Mouse (Mus musculus) heart, adult 9 months (tissue): Measurements from ENCODE around the gene Etv6.
A peak's percentile ranks its signal among the peaks of the same experiment; 100 is the strongest.

Experiments used
- DNase-seq, 2 experiments: peaks; one replicate each; pipeline ENCODE4 v3.0.0; 2022; ENCODE audit warnings: low spot score in 2 of 2

Etv6 gene

DNA sequence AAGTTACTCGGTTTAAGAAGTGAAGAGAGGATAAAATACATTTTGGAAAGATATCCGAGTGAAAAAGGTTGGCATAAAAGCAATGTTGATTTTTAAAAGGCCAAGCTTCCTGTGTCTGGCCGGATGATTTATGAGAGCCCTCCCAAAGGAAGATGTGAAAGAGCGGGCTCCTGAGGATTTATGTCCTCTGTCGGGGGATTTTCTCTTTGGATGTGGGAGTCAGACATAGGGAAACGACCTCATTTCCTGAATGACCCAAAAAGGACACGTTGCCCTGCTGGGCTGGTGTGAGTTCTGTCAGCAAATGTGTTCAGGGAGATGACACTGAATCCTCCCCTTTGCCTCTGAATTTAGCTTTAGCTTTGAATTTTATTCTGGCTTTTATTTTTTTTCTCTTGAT lies 8.0 kb downstream of the Etv6 start:
- DNase-seq, result no peak

DNA sequence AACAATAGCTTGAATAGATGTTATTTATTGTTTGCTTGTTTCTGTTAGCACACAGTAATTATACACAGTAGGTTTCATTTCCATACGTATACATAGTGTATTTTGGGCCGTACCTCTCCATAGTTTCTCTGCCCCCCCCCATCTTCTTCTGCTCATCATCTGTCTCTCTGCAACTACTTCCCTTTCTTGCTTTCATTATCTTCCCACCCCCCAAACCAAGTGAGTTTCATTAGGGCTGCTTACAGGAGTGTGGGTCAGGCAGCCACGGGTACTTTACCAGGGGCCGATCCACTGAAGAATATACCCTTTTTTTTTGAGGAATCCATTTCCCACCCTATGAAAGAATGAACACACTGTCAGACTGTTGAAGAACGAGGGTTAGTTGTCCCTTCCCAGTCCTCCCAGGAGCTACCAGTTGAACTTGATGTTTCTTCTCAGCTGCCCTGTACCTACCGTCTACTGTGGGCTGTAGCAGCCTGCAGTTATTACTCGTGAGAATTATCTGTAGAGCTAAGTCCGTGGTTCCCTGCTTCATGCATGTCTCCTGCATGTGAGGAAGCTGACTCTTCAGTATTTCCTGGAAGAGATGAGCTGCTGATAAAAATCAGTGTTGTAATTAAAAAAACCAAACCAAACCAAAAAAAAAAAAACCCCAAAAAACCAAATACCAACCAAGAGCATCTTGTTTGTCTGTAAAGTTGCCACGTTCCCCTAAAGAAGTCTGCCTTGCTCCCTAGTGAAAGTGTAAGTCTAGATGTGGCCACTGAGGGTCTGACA lies 9.8 kb downstream of the Etv6 start:
- DNase-seq, result no peak

DNA sequence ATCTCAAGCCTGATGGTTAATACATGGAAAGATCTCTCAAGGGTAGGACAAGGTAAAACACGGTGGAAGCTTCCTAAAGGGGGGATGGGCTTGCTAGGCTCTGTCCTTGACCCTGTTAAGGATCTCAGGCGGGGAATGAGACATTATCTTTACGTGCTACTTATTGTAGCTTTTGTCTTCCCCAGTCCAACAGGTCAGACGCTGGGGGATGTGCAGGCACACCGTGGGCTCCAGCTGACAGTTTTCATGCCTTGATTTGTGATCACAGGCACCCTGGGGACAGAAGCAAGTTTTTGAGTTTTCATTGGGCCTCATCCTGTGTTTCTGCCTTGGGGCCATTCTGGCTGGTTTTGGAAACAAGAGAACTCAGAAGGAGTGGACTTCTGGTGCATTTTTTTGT lies 10.6 kb downstream of the Etv6 start:
- DNase-seq, result no peak

DNA sequence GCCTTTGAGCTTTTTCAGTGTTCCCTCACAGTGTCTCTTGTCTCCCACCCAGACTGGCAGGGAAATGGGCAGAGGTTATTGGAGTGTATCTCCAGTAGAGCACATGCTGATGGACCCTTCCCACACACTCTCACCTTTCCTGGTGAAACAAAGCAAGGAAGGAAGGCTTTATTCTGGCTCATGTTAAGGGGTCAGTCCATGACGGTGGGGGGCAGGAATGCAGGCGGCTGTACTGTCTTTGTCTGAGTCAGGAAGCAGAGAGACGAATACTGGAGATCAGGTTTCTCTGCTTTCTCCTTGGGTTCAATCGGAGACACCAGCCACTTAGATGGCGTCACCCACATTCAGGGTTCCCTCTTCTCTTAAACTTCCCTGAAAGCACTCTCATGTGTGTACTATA lies 11.7 kb downstream of the Etv6 start:
- DNase-seq, result no peak

DNA sequence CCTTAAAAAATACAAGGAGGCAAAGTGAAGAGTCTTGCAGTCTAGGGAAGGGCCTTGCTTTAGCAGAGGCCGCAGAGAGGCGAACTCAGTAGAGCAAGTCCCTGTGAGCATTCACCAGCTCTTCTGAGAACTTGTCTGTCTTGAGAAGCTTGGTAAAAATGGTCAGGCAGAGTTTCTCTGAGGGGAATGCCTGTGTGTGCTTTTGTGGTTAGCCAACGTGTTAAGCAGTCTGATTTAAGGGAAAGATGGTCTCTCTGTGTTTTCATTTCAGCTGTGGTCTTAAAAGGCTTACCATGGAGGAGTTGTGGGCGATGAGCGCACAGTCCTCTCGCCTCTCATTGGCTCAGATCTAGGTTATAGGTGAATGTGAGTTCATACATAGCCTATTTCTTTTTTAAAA lies 12.5 kb downstream of the Etv6 start:
- no peak for DNase-seq

DNA sequence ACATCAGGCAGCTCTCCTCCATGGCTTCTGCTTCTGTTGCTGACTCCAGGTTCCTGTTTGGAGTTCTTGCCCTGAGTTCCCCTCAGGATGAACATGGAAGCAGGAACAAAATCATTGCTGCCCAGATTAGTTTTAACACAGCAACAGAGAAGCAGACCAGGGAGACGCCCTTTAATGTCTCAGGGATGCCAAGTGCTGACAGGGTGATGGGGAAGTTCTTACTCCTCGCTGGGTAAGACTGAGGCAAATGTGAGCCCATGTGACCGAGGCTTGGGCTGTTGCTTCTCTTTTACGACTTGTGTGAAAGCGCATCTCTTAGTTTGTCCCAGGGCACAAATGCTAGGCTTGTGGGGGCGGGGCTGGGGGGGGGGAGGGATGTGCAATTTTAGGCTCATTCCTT lies 13.5 kb downstream of the Etv6 start:
- no peak for DNase-seq

DNA sequence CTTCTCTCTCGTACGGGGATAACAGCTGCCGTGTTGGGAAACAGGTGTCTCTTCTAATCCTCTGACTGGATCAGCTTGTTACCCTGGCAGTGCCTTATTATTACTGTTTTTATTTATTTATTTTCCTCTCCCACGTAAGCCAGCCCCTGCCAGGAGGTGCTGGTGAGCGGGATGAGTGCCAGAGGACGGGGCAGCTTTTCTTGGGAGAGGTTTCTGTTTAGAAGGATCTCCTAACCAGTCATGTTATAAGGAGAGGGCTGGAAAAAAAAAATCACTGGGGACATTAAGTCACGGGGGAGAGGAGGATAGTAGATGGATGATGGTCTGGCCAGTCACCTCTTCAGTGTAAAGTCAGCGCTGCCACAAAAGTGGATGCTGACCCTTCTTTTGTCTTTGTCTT lies 15.0 kb downstream of the Etv6 start:
- DNase-seq, result no peak

DNA sequence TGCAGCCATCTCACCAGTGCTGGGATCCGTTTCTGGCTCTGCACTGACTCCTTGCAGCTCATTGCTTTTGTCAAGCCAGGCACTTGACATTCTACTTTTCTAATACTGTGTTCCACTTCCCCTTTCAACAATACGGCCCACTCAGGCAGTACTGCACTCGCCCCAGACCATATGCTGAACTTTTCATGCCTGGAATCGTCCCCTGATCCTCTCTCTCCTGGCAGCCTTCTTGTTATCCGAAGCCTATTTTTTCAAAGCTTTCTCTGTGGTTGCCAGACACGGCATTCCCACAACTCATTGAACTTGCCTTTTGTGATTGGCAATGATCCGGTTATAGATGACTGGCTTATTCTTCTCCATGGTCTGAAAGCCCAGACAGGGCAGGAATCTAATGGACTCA lies 16.4 kb downstream of the Etv6 start:
- no peak for DNase-seq

DNA sequence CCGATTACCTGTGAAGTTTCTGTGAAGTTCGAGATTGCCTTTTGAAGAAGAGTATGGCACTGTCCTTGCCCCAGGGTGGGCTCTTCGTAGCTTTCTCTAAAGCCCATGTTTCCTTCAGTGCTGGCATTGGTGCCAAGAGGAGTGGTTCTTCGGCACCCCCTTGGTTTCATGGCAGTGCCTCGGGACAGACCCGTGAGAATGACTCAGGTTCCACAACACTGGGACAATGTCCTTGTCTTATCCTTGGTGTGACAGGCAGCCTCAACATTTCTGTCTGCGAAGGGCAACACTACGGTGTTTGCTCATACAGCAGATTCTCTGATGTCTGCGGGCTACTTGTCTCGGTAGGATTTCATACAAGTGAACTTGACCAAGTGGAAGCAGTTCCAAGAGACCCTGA lies 17.6 kb downstream of the Etv6 start:
- no peak for DNase-seq

DNA sequence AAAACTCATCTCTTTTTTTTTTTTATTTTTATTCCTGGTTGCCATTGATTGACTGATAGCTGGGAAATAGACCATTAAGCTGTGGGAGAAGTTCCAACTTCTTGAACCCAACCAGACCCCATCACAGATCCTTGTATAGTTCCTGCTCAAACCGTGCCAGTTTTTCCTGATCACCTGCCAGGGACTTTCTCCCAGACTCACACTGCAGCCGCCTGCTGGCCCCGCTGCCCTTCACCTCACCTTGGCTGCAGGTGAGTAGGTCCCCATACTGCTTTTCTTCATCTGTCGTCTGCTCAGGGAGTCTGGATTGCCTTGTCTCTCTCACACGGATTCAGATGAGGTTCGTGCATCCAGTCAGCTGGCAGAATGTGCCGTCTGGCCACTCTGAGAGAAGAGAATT lies 18.1 kb downstream of the Etv6 start:
- no peak for DNase-seq

DNA sequence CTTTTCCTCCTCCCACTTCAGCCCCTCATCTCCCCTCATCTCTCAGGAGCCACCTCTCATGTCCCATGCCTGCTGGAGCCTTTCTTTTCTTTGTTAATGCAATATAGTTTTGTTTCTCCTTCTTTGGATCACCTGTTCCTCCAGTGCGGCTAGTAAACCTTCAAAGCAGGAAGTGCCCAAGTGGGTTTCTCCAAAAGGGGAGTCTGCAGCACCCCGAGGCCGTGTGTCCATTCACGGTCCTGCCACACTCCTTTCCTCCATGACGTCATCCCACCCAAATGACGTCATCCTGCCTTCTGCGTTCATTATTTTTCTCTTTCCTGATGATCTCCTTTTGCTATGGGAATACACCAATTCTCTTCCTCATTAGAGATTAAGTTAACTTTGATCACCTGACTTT lies 20.1 kb downstream of the Etv6 start:
- no peak for DNase-seq

DNA sequence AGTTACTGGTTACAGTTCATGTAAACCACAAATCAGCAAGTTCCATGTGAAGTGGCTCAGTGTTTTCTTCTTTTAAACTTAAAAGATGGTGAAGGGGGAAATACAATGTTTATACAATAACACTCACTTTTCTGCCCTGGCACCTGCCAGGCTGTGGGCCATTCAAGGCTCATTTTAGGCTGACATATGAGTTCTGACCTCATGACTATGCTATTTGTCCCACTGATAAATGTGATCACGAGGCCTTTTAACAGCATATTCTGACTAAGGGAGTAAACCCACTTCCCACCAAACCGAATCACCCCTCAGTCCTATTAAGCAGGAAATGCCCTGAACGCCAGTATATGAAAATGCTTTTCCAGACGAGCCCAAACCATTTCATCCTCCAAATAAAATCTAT lies 23.0 kb downstream of the Etv6 start:
- no peak for DNase-seq

DNA sequence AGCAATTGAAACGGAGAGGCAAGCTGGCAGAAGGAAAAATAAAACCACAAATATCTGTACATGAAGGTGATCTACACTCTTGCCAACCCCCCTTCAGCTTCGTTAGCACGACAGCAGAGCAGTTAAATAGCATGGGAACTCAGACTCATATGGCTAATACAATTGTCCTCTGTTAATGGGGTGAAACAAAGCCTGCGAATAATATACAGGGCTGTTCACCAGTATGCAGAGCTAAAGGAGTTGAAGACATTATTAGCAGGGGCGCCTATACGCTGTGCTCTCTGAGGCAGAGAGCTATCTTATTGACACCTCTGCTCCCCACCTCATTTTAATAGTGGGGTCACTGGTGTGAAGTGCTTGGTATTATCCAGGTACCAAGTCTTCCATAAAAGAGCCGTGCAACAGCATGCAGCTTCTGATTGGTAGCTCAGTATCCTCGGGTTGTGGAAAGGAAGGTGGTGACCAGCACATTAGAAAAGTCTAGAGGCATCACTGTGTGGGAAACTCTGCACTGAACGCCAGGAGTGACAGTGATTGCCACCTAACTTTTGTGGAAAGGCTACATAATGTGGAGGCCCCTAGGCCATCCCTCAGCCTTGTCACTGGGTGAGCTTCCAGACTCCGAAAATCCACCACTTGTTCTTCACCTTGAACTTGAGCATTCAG lies 23.5 kb downstream of the Etv6 start:
- no peak for DNase-seq

DNA sequence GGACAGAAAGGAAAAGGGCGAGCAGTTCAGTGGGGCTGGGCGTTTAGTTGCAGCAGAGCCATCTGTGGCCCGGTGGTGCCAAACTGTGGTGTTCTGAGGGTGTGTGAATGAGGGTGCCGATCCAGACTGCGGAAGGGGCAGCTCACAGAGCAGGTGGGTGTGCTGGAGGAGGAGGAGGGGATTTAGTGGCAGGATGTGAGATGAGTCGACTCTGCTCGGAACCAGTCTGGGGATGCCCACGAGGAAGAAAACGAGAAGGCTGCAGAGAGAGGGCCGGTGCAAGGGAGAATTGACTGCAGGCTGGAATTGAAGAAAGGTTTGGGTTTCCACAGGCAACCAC lies 24.0 kb downstream of the Etv6 start:
- DNase-seq, result no peak

DNA sequence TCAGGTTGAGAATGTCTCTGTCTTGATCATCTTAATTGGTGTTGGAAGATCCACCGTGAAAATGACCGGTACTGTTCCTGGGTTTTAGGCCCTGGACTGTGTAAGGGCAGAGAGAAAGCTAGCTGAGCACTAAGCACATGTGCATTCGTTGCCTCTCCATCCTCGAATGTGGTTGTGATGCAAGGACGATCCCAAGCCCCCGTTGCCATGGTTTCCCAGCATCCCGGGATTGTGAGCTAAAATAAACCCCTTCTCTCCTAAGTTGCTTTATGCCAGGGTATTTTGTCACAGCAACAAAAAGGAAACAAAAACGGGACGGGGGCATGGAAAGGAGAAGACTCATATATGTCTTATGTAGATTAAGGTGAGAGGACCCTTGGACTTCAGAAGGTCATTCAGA lies 24.5 kb downstream of the Etv6 start:
- DNase-seq, result no peak

DNA sequence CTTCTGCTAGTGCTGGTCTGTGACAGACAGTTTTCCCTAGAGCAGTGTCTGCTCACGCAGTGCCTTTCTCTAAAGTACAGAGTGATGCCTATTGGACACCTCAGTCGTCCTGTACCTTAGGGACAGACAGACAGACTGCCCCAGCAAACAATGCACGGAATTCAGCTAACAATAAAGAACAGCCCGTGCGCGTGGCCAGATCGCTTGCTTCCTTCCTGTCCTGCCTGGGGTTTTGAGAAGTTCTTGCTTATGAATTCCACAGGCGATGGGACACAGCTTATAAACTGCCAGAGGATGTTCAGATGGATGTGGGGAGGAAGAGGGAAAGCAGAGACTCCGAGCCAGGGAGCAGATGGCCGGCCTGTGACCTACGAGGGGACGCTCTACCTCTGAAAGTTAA lies 25.3 kb downstream of the Etv6 start:
- DNase-seq, result peak in 1 of 2 experiments; percentile 65

DNA sequence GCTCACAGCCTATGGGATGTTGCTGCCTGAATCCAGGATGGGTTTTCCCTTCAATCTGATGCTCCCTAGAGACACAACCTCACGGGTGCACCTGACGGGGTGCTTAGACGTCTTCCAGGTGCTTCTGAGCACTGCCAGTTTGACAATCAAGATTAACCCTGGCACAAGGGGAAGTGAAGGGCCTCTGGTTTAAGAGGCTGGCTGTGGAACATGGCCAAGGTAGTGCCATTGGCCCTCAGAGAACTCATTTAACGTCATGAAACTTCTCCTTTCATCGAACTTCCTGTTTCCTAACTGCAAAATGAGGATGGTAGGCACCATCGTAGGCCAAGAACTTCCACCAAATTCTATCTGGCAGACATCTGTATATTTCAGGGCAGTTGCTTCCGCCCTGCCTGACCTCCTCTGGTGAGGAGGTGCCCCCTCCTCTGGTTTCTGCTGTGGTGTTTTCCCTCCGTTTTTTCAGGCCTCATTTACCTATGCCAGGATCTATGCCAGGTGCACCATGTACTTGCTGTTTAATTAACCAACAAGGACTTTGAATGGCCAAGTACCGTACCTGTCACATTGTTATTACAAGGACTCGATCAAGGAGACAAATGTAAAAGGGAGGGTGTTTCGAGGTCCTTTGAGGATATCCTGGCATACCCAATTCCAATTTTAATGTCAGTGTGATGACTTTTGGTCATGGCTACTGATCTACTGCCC lies 29.7 kb downstream of the Etv6 start:
- peak in 1 of 2 experiments; percentile 45 for DNase-seq

DNA sequence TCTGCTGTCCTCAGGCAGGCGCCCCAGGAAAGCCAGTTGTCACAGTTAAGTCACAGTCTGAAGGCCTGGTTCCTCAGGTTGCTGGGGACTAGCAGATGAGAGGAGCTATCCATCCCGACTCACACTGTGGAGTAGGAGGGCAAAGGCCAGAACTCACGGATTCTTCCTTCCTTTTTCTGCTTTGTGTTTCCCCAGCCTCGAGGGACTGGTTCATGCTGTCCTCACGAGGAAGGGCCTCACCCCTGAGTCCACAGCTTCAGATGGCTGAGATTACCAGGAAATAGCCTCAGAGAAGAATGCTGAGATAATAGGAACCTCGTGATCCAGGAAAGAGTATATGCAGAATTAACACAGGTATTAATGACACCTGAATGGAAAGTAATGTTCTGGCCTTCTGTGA lies 30.6 kb downstream of the Etv6 start:
- no peak for DNase-seq

DNA sequence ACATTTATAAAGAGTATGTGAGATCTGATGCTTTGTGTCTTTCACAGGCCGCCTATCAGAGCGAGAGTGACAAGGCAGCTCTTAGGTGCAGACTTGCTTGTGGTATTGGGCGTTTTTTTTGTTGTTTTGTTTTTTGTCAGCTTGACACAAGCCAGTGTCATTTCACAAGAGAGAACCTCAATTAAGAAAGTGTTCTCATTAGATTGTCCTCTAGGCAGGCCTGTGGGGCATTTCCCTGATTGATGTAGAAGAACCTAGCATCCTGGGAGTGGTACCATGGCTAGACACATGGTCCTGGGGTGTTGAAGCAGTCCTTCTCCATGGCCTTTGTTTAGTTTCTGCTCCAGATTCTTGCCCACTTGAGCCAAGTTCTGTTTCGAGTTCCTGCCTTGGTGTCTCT lies 31.5 kb downstream of the Etv6 start:
- no peak for DNase-seq

DNA sequence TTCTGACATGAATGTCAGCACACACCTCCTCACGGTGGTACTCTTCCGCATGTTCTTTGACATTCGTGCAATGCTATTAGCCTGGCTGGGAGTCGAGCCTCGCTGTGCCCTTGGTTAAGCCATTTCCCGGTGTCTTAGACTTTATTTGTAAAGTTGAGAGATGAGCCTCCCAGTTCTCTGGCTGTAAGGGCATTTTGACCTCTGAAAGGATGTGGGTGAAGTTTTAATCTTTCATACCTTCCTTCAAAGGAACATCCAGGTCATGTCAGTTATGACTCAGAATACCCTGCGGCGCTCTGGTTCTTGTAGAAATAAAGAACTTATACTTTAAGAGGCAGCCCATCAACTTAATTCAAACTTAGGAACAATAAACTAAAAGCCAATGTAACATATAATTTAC lies 32.0 kb downstream of the Etv6 start:
- no peak for DNase-seq

DNA sequence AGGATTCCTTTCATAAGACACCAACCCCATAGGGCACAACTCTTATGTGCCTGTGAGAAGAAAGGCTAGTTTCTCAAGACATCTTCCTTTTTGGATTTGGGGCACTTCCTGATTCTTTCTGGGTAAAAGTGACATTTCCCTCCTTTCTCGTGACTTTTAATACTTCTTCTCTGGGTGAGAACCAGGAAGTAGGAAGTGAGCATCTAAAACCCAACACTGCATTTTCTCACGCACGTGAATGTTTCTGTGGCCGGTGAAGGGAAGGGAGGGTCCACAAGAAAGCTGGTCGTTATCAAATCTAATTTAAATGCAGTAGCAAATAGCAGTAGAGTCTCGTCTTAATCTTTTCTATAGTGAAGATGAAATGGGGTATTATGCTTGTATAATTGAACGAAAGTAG lies 36.9 kb downstream of the Etv6 start:
- no peak for DNase-seq

DNA sequence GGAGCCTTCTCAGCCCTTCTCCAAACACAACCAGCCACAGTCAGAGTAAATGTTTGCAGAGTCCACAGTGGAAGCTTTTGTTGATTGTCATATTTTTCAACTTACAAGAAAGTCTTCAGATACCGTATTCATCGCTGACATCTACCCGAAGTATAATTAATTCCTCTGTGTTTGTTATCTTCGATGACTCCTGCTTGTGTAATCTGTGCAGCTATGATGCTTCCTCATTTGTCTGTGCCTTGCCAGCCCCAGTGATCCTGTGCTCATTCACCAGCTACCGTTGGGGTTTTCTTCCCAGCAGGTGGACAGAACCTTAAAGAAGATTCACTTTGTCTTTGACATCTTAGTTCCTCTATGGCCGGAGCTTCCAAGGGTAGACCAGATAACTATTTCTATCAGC lies 37.4 kb downstream of the Etv6 start:
- no peak for DNase-seq

DNA sequence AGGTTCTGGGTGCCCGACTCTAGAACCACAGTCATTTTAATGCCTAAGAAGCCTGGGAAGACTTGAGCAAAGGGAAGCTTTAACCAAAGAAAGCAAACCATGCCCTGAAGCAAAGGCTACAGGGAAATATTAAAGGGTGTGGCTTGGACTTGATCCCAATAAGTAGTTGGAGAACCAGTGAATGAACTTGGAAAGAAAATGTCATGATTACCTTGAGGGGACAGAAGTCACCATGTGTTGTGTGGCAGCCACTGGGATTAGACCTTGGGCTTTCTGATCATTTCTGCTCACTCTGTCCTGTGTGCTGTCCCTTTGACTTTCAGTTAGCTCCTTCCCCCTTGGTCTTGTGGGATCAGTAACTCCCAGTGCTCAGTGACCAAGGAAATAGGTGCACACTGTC lies 38.9 kb downstream of the Etv6 start:
- no peak for DNase-seq
